Mouse (Mus musculus) megakaryocyte, adult 5-6 weeks (primary cell): ENCODE measurements around the gene Amdhd2. TPM values are rescaled to one million over a fixed set of nuclear protein-coding genes. Genes with fewer than 3 reads are reported as not detected.
A peak's percentile ranks its signal among the peaks of the same experiment; 100 is the strongest.

Experiments
- ATAC-seq: 2 replicates; pipeline ENCODE4 v1.8.0; 2016; ENCODE audit warnings: mild to moderate bottlenecking, inconsistent platforms; ENCODE audit not compliant: poor library complexity, severe bottlenecking
- total RNA-seq, 2 experiments: library from RNA; stranded (forward) in 1 of 2; stranded (reverse) in 1 of 2; fragments of 153-499, 151-499 nt in 1 of 2; fragments of 221-1000, 200-1000 nt in 1 of 2; gene quantifications; 2 replicates each; pipeline versions ENCODE4 v1.2.3 to v1.2.4; 2015 to 2017

Gene Amdhd2
- total RNA-seq, 2 experiments from 2014 or later = 36.3 to 68.1 TPM

GRCm38 (mm10) chr17:24199252-24199651 is 35.7 kb upstream of the Amdhd2 start:
- ATAC-seq = no peak

- ATAC-seq = no peak
Observed at GRCm38 (mm10) chr17:24197032-24197824, 33.7 kb upstream of the Amdhd2 start.

- ATAC-seq = no peak
Observed at GRCm38 (mm10) chr17:24195349-24195748, 31.8 kb upstream of the Amdhd2 start.

GRCm38 (mm10) chr17:24193769-24194168 is 30.2 kb upstream of the Amdhd2 start:
- no peak for ATAC-seq

GRCm38 (mm10) chr17:24193268-24193667 is 29.7 kb upstream of the Amdhd2 start:
- no peak for ATAC-seq

- peak; percentile 65 for ATAC-seq
Observed at GRCm38 (mm10) chr17:24192848-24193247, 29.3 kb upstream of the Amdhd2 start.

GRCm38 (mm10) chr17:24191481-24191880 is 27.9 kb upstream of the Amdhd2 start:
- peak; percentile 51; the same call in 1 of the 2 replicates for ATAC-seq

GRCm38 (mm10) chr17:24190934-24191333 is 27.4 kb upstream of the Amdhd2 start:
- ATAC-seq = peak; percentile 38; the same call in 1 of the 2 replicates

- no peak for ATAC-seq
Observed at GRCm38 (mm10) chr17:24174259-24174658, 10.7 kb upstream of the Amdhd2 start.

- peak; percentile 28; the same call in 1 of the 2 replicates for ATAC-seq
Observed at GRCm38 (mm10) chr17:24173423-24173822, 9.9 kb upstream of the Amdhd2 start.

- ATAC-seq = peak; percentile 12; the same call in 1 of the 2 replicates
Observed at GRCm38 (mm10) chr17:24171738-24172137, 8.2 kb upstream of the Amdhd2 start.

- ATAC-seq = peak; percentile 31
Observed at GRCm38 (mm10) chr17:24170729-24171128, 7.2 kb upstream of the Amdhd2 start.

- no peak for ATAC-seq
Observed at GRCm38 (mm10) chr17:24170125-24170524, 6.6 kb upstream of the Amdhd2 start.

GRCm38 (mm10) chr17:24169317-24170065 is 5.9 kb upstream of the Amdhd2 start, which contains the start of gene Atp6v0c:
Atp6v0c (minus strand) TSS chr17:24169702.
- ATAC-seq = peak; percentile 64

- peak; percentile 25 for ATAC-seq
Observed at GRCm38 (mm10) chr17:24168590-24169277, 5.2 kb upstream of the Amdhd2 start.

- no peak for ATAC-seq
Observed at GRCm38 (mm10) chr17:24167891-24168505, 4.4 kb upstream of the Amdhd2 start.

- no peak for ATAC-seq
Observed at GRCm38 (mm10) chr17:24167120-24167519, 3.6 kb upstream of the Amdhd2 start.

GRCm38 (mm10) chr17:24164566-24165259 is 1.1 kb upstream of the Amdhd2 start:
- ATAC-seq = peak; percentile 9; the same call in 1 of the 2 replicates

- peak; percentile 36 for ATAC-seq
Observed at GRCm38 (mm10) chr17:24162584-24163175, 886 bp downstream of the Amdhd2 start.

GRCm38 (mm10) chr17:24161466-24161865 is 2.1 kb downstream of the Amdhd2 start:
- no peak for ATAC-seq
